Mouse (Mus musculus) testis, adult 2 months (tissue): ENCODE results near the gene Ddx19b.
"Not testable (repeated sequence)": the region's sequence is repeated elsewhere in the genome, so short reads cannot be mapped to it uniquely, and the experiment has no call there.

Experiments used
- CTCF ChIP-seq: fragments of 200-500 bp; IDR thresholded peaks from 2 replicates; pipeline ENCODE4 v1.5.1; 2012; ENCODE audit warnings: low read depth, mild to moderate bottlenecking, inconsistent platforms, low read length, moderate library complexity; ENCODE audit not compliant: control insufficient read depth, insufficient read depth, insufficient replicate concordance
- POLR2A ChIP-seq: fragments of 200-500 bp; IDR thresholded peaks from 2 replicates; pipeline ENCODE4 v1.6.1; 2012; ENCODE audit warnings: low read depth, mild to moderate bottlenecking, inconsistent platforms, low read length, moderate library complexity; ENCODE audit not compliant: control insufficient read depth

GRCm38 (mm10) chr8:110977987-110978386 is 53.6 kb downstream of the Ddx19b start:
- TF ChIP-seq CTCF, POLR2A: not testable (repeated sequence)
